Mouse (Mus musculus) lung, postnatal 0 days (tissue): ENCODE measurements around the gene Edn2.

Experiments
- CTCF ChIP-seq: IDR thresholded peaks from 2 replicates; pipeline ENCODE4 v1.5.1; 2016; ENCODE audit warnings: antibody characterized with exemption, mild to moderate bottlenecking
- EP300 ChIP-seq: IDR thresholded peaks from 2 replicates; pipeline ENCODE4 v1.6.1; 2016; ENCODE audit warnings: antibody characterized with exemption, mild to moderate bottlenecking, control low read depth

- TF ChIP-seq CTCF (no peak), EP300 (no peak)
Observed at GRCm38 (mm10) chr4:120134223-120134622, 26.8 kb upstream of the Edn2 start.
